Mouse (Mus musculus): ENCODE measurements around the gene Hoxd11.

DNA sequence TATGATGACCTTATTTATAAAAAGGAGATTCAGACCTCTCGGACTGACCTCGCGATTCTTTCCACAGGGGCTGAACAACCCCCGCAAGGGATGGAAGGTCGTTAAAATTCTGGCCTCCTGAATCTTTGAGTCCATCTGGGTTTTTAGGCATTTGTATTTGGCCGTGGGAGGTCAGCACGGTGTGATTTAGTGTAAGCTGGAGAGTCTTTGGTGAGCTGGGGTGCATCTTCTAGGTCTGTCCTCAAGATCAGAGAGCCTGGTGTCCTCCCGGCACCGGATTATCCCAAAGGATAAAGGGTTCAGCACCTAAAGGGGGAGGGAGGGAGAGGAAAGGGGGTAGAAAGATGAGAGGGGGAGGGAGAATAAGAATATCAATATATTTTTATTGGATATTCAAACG, 24.0 kb downstream of the Hoxd11 start:
- TF ChIP-seq CTCF (IDR thresholded peaks at IDR 0.05) (no peak), EP300 (IDR thresholded peaks at IDR 0.05) (no peak)
